Mouse (Mus musculus): ENCODE data around the gene Ccdc6.

Gene Ccdc6

GRCm38 (mm10) chr10:70152190-70152743 lies 55.3 kb downstream of the Ccdc6 start:
- in situ Hi-C loops (cut with MboI; ENCODE audit: low pct_unique_long_range_greater_than_20kb in 1 of 2, low sequenced_read_pairs in 2 of 2, unreplicated experiment in 1 of 2): no loop called here

GRCm38 (mm10) chr10:70153810-70154209 lies 56.9 kb downstream of the Ccdc6 start:
- in situ Hi-C loops (cut with MboI; ENCODE audit: low pct_unique_long_range_greater_than_20kb in 1 of 2, low sequenced_read_pairs in 2 of 2, unreplicated experiment in 1 of 2): no loop called here

- in situ Hi-C loops (cut with MboI; ENCODE audit: low pct_unique_long_range_greater_than_20kb in 1 of 2, low sequenced_read_pairs in 2 of 2, unreplicated experiment in 1 of 2): no loop called here
Measured at GRCm38 (mm10) chr10:70156431-70157165, 59.7 kb downstream of the Ccdc6 start.

GRCm38 (mm10) chr10:70159651-70160320 lies 62.9 kb downstream of the Ccdc6 start:
- in situ Hi-C loops (cut with MboI; ENCODE audit: low pct_unique_long_range_greater_than_20kb in 1 of 2, low sequenced_read_pairs in 2 of 2, unreplicated experiment in 1 of 2): no loop called here

- in situ Hi-C loops (cut with MboI; ENCODE audit: low pct_unique_long_range_greater_than_20kb in 1 of 2, low sequenced_read_pairs in 2 of 2, unreplicated experiment in 1 of 2): no loop called here
Measured at GRCm38 (mm10) chr10:70160811-70161210, 63.9 kb downstream of the Ccdc6 start.

- in situ Hi-C loops (cut with MboI; ENCODE audit: low pct_unique_long_range_greater_than_20kb in 1 of 2, low sequenced_read_pairs in 2 of 2, unreplicated experiment in 1 of 2): no loop called here
Measured at GRCm38 (mm10) chr10:70161504-70161903, 64.6 kb downstream of the Ccdc6 start.

- in situ Hi-C loops (cut with MboI; ENCODE audit: low pct_unique_long_range_greater_than_20kb in 1 of 2, low sequenced_read_pairs in 2 of 2, unreplicated experiment in 1 of 2): no loop called here
Measured at GRCm38 (mm10) chr10:70163681-70164080, 66.8 kb downstream of the Ccdc6 start.

- in situ Hi-C loops (cut with MboI; ENCODE audit: low pct_unique_long_range_greater_than_20kb in 1 of 2, low sequenced_read_pairs in 2 of 2, unreplicated experiment in 1 of 2): no loop called here
Measured at GRCm38 (mm10) chr10:70165877-70166276, 69.0 kb downstream of the Ccdc6 start.

- in situ Hi-C loops (cut with MboI; ENCODE audit: low pct_unique_long_range_greater_than_20kb in 1 of 2, low sequenced_read_pairs in 2 of 2, unreplicated experiment in 1 of 2): no loop called here
Measured at GRCm38 (mm10) chr10:70166427-70166826, 69.5 kb downstream of the Ccdc6 start.

GRCm38 (mm10) chr10:70167625-70168024 lies 70.7 kb downstream of the Ccdc6 start:
- in situ Hi-C loops (cut with MboI; ENCODE audit: low pct_unique_long_range_greater_than_20kb in 1 of 2, low sequenced_read_pairs in 2 of 2, unreplicated experiment in 1 of 2): no loop called here

- in situ Hi-C loops (cut with MboI; ENCODE audit: low pct_unique_long_range_greater_than_20kb in 1 of 2, low sequenced_read_pairs in 2 of 2, unreplicated experiment in 1 of 2): no loop called here
Measured at GRCm38 (mm10) chr10:70168396-70168795, 71.5 kb downstream of the Ccdc6 start.

- in situ Hi-C loops (cut with MboI; ENCODE audit: low pct_unique_long_range_greater_than_20kb in 1 of 2, low sequenced_read_pairs in 2 of 2, unreplicated experiment in 1 of 2): no loop called here
Measured at GRCm38 (mm10) chr10:70169044-70169443, 72.1 kb downstream of the Ccdc6 start.

GRCm38 (mm10) chr10:70173314-70173713 lies 76.4 kb downstream of the Ccdc6 start:
- in situ Hi-C loops (cut with MboI; ENCODE audit: low pct_unique_long_range_greater_than_20kb in 1 of 2, low sequenced_read_pairs in 2 of 2, unreplicated experiment in 1 of 2): no loop called here

- in situ Hi-C loops (cut with MboI; ENCODE audit: low pct_unique_long_range_greater_than_20kb in 1 of 2, low sequenced_read_pairs in 2 of 2, unreplicated experiment in 1 of 2): no loop called here
Measured at GRCm38 (mm10) chr10:70174494-70175190, 77.7 kb downstream of the Ccdc6 start.

- in situ Hi-C loops (cut with MboI; ENCODE audit: low pct_unique_long_range_greater_than_20kb in 1 of 2, low sequenced_read_pairs in 2 of 2, unreplicated experiment in 1 of 2): no loop called here
Measured at GRCm38 (mm10) chr10:70180727-70181126, 83.8 kb downstream of the Ccdc6 start.

- in situ Hi-C loops (cut with MboI; ENCODE audit: low pct_unique_long_range_greater_than_20kb in 1 of 2, low sequenced_read_pairs in 2 of 2, unreplicated experiment in 1 of 2): no loop called here
Measured at GRCm38 (mm10) chr10:70181279-70181972, 84.5 kb downstream of the Ccdc6 start.

- in situ Hi-C loops (cut with MboI; ENCODE audit: low pct_unique_long_range_greater_than_20kb in 1 of 2, low sequenced_read_pairs in 2 of 2, unreplicated experiment in 1 of 2): no loop called here
Measured at GRCm38 (mm10) chr10:70183210-70184080, 86.5 kb downstream of the Ccdc6 start.

GRCm38 (mm10) chr10:70186136-70186535 lies 89.2 kb downstream of the Ccdc6 start:
- in situ Hi-C loops (cut with MboI; ENCODE audit: low pct_unique_long_range_greater_than_20kb in 1 of 2, low sequenced_read_pairs in 2 of 2, unreplicated experiment in 1 of 2): no loop called here

Data from mouse embryonic stem cell (cell line).